Mouse (Mus musculus): ENCODE results near the gene 4932415D10Rik. TPM values are rescaled to one million over a fixed set of nuclear protein-coding genes. Genes with fewer than 3 reads are reported as not detected.
A peak's percentile ranks its signal among the peaks of the same experiment; 100 is the strongest.

4932415D10Rik gene
- total and polyA plus RNA-seq, 2 experiments, result not detected

DNA sequence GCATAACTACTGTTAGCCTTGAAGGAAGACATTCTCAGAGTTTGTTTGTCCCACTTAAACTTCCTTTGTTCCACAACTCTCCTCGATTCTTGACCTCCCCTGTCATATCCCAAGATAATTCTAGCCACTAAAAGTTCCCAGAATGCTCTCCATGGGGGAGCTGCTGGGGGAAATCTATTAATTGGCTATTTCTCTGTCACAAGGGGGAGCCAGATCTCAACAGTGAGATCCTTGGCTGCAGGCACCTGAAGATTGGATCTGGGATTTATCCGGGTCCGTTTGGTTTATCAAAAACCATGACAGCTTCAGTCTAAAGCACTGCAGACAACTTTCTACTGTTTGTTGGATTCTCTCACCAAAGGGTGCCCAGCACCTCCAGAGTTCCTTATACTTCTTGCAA lies 3.8 kb upstream of the 4932415D10Rik start:
- 52% methylated on average over 3 of the region's 3 CpGs for WGBS
- Histone ChIP-seq H3K79me2 (ENCODE audit: control insufficient read depth, insufficient read depth, low read length) (no peaks in the 10 kb centered on the region), H3K4me1 (ENCODE audit: control insufficient read depth, insufficient read depth, low read length) (no peaks in the 10 kb centered on the region), H3K9ac (ENCODE audit: low read depth, low read length) (no peak overlapping the region), H3K27me3 (ENCODE audit: control insufficient read depth, insufficient read depth, low read length) (no peaks in the 10 kb centered on the region), H3K36me3 (ENCODE audit: control insufficient read depth, insufficient read depth, low read length) (no peaks in the 10 kb centered on the region), H3K4me3 (ENCODE audit: insufficient read depth, low read depth, low read length) (no peak overlapping the region), H3K27ac (replicated peaks; ENCODE audit: insufficient read depth, low read depth, low read length) (no peak overlapping the region)
- no peak for DNase-seq (ENCODE audit: extremely low read depth, low read depth, low spot score)
- no peak for TF ChIP-seq POLR2A (IDR thresholded peaks at IDR 0.05; ENCODE audit: extremely low read depth, insufficient read depth, low read length)
- no peak for TF ChIP-seq CTCF (IDR thresholded peaks at IDR 0.05; ENCODE audit: low read depth, low read length)

DNA sequence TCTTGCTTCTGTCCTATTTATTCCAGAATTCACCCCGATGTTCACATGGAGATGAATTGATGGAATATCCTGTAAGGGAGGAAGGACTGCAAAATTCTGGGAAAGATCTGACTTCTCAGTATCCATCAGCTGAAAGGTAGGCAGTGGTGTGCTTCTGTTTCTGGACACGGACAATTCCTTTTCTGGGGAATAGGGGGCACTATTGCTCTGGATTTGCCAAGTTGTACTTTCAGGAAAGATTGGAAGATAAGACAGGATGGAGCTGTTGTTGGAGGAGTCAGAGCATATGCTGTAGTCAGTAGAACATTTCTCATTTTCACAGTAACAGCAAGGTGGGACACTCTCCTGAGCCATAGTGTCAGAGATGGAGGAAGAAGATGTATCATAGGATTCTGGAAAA lies 19.9 kb downstream of the 4932415D10Rik start:
- no peaks in the 10 kb centered on the region for H3K36me3 ChIP-seq (ENCODE audit: control insufficient read depth, insufficient read depth, low read length)

DNA sequence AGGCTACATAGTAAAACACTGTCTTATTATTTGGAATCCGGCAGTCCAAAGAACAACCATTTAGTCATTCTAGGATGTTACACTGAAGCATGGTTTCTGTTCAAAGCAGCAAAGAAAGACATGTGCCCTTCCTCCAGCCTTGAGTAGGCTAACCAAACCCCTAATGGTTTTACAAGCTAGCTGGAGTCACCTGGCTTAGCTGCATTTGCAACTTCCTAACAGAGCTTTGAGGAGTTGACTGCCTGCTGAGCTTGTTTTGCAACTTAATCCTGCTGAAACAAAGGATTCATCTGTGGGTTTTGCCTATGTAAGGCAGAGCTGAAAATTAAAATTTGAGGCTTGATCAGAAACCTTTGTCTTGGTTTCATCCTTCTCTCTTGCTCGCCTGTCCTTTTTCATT lies 59.1 kb downstream of the 4932415D10Rik start:
- Histone ChIP-seq H3K9ac (ENCODE audit: low read depth, low read length) (no peak overlapping the region), H3K36me3 (ENCODE audit: control insufficient read depth, insufficient read depth, low read length) (no peaks in the 10 kb centered on the region), H3K4me1 (ENCODE audit: control insufficient read depth, insufficient read depth, low read length) (no peaks in the 10 kb centered on the region), H3K27ac (replicated peaks; ENCODE audit: insufficient read depth, low read depth, low read length) (no peak overlapping the region), H3K27me3 (ENCODE audit: control insufficient read depth, insufficient read depth, low read length) (no peaks in the 10 kb centered on the region), H3K79me2 (ENCODE audit: control insufficient read depth, insufficient read depth, low read length) (no peaks in the 10 kb centered on the region), H3K4me3 (ENCODE audit: insufficient read depth, low read depth, low read length) (no peak overlapping the region)
- 75% methylated on average over 2 of the region's 2 CpGs for WGBS
- no peak for TF ChIP-seq CTCF (IDR thresholded peaks at IDR 0.05; ENCODE audit: low read depth, low read length)
- no peak for TF ChIP-seq POLR2A (IDR thresholded peaks at IDR 0.05; ENCODE audit: extremely low read depth, insufficient read depth, low read length)
- DNase-seq (ENCODE audit: extremely low read depth, low read depth, low spot score), result no peak

More for the DNA sequence above, 19.9 kb downstream of the 4932415D10Rik start:
- 49% methylated on average over 2 of the region's 2 CpGs for WGBS
- Histone ChIP-seq H3K4me1 (ENCODE audit: control insufficient read depth, insufficient read depth, low read length) (no peaks in the 10 kb centered on the region), H3K79me2 (ENCODE audit: control insufficient read depth, insufficient read depth, low read length) (no peaks in the 10 kb centered on the region), H3K27ac (replicated peaks; ENCODE audit: insufficient read depth, low read depth, low read length) (no peak overlapping the region), H3K9ac (ENCODE audit: low read depth, low read length) (no peak overlapping the region), H3K27me3 (ENCODE audit: control insufficient read depth, insufficient read depth, low read length) (no peaks in the 10 kb centered on the region), H3K4me3 (ENCODE audit: insufficient read depth, low read depth, low read length) (no peak overlapping the region)
- TF ChIP-seq POLR2A (IDR thresholded peaks at IDR 0.05; ENCODE audit: extremely low read depth, insufficient read depth, low read length) (no peak), CTCF (IDR thresholded peaks at IDR 0.05; ENCODE audit: low read depth, low read length) (no peak)
- no peak for DNase-seq (ENCODE audit: extremely low read depth, low read depth, low spot score)

DNA sequence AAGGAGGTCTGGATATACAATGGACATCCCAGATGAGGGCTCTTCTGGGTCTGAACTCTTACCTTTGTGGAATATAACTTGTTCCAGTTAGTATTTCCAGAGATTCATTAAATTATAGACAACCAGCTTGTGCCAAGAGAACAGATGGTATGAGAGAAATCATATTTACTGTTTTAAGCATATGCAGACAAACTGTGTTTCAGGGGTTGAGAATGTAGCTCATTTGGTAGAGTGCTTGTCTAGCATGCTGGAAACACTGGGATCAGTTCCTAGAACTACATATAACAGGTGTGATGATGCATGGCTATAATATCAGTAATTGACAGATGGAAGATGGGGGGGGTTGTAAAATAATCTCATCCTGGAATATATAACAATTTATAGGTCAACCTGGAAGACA lies 71.4 kb downstream of the 4932415D10Rik start:
- no peaks in the 10 kb centered on the region for H3K36me3 ChIP-seq (ENCODE audit: control insufficient read depth, insufficient read depth, low read length)
- peaks cover 5% of the 10 kb centered on the region; the same call in 1 of the 2 replicates for H3K4me1 ChIP-seq (ENCODE audit: control insufficient read depth, insufficient read depth, low read length)
- H3K27me3 ChIP-seq (ENCODE audit: control insufficient read depth, insufficient read depth, low read length), result no peaks in the 10 kb centered on the region
- no peak overlapping the region for H3K4me3 ChIP-seq (ENCODE audit: insufficient read depth, low read depth, low read length)
- no peak for DNase-seq (ENCODE audit: extremely low read depth, low read depth, low spot score)
- H3K9ac ChIP-seq (ENCODE audit: low read depth, low read length), result no peak overlapping the region
- H3K79me2 ChIP-seq (ENCODE audit: control insufficient read depth, insufficient read depth, low read length), result no peaks in the 10 kb centered on the region
- no peak for TF ChIP-seq POLR2A (IDR thresholded peaks at IDR 0.05; ENCODE audit: extremely low read depth, insufficient read depth, low read length)
- TF ChIP-seq CTCF (IDR thresholded peaks at IDR 0.05; ENCODE audit: low read depth, low read length), result no peak
- H3K27ac ChIP-seq (replicated peaks; ENCODE audit: insufficient read depth, low read depth, low read length), result no peak overlapping the region

DNA sequence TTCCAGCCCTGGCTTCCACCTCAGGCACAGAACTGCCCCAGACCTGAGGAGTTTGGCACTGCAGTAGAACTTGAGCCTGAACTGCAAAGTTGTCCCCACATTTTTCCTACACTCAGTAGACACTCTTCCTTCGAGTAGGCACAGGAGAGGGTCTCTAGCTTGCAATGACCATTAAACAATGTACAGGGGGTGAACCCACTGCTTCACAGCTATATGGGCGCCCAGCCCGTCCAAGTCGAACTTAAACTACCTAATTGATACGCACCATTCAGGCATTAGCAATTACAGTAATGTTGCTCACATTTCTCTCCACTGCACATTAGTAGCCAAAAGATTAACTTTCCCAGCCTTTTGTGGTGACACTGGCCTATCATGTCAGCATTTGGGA lies 75.0 kb downstream of the 4932415D10Rik start:
- Histone ChIP-seq H3K4me1 (ENCODE audit: control insufficient read depth, insufficient read depth, low read length) (peaks cover 5% of the 10 kb centered on the region; the same call in 1 of the 2 replicates), H3K36me3 (ENCODE audit: control insufficient read depth, insufficient read depth, low read length) (no peaks in the 10 kb centered on the region), H3K27ac (replicated peaks; ENCODE audit: insufficient read depth, low read depth, low read length) (no peak overlapping the region), H3K9ac (ENCODE audit: low read depth, low read length) (no peak overlapping the region), H3K27me3 (ENCODE audit: control insufficient read depth, insufficient read depth, low read length) (no peaks in the 10 kb centered on the region), H3K4me3 (ENCODE audit: insufficient read depth, low read depth, low read length) (peak overlapping the region; percentile 88; the same call in 1 of the 2 replicates), H3K79me2 (ENCODE audit: control insufficient read depth, insufficient read depth, low read length) (peaks cover 3% of the 10 kb centered on the region; the same call in 1 of the 2 replicates)
- no peak for TF ChIP-seq POLR2A (IDR thresholded peaks at IDR 0.05; ENCODE audit: extremely low read depth, insufficient read depth, low read length)
- no peak for TF ChIP-seq CTCF (IDR thresholded peaks at IDR 0.05; ENCODE audit: low read depth, low read length)
- WGBS, result 75% methylated on average over 5 of the region's 5 CpGs
- no peak for DNase-seq (ENCODE audit: extremely low read depth, low read depth, low spot score)

DNA sequence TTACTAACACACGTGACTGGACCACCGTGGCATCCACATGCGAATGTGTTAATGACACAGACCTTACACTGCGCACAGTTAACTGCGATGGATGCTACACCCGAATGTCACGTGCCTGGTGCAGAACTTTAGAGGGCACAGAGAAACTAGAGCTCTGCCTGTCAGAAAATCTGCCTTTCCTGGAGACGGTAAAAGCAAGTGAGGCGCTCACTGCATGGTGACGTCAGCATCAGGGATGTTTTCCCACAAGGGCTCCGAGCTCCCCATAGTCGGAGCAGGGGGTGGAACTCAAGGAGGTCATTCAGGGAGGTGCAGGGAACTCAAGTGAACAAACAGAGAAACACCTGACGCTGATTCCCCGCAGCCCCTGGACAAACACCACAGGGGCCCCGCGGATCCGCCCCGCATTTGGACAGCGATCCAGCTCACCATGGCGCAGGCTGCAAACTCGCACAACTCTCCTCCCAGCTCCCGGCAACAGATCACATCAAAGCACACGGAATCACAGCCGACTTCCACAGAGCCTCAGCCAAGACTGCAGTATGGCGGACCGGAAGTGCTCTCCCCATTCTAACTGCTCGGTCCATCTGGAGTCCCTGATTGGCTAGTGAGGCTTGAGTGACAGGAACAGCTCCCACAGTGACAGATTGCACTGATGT lies 75.5 kb downstream of the 4932415D10Rik start, which contains the start of gene Zfp938:
TSS of gene Zfp938 (minus strand) at position 539 of the 659 bp plus-strand sequence.
- Histone ChIP-seq H3K27ac (replicated peaks; ENCODE audit: insufficient read depth, low read depth, low read length) (no peak within 1 kb of the TSS), H3K4me3 (ENCODE audit: insufficient read depth, low read depth, low read length) (peak within 1 kb of the TSS; percentile 88), H3K79me2 (ENCODE audit: control insufficient read depth, insufficient read depth, low read length) (peaks cover 3% of the 10 kb centered on the region; the same call in 1 of the 2 replicates), H3K4me1 (ENCODE audit: control insufficient read depth, insufficient read depth, low read length) (peaks cover 5% of the 10 kb centered on the region; the same call in 1 of the 2 replicates), H3K9ac (ENCODE audit: low read depth, low read length) (peak within 1 kb of the TSS; percentile 82), H3K27me3 (ENCODE audit: control insufficient read depth, insufficient read depth, low read length) (no peaks in the 10 kb centered on the region), H3K36me3 (ENCODE audit: control insufficient read depth, insufficient read depth, low read length) (no peaks in the 10 kb centered on the region)
- peak; percentile 85 for DNase-seq (ENCODE audit: extremely low read depth, low read depth, low spot score)
- WGBS, result 3% methylated on average over 27 of the region's 27 CpGs
- no peak for TF ChIP-seq POLR2A (IDR thresholded peaks at IDR 0.05; ENCODE audit: extremely low read depth, insufficient read depth, low read length)
- TF ChIP-seq CTCF (IDR thresholded peaks at IDR 0.05; ENCODE audit: low read depth, low read length), result no peak

Other genes with a start within 250 kb of the 4932415D10Rik start
- gene BC024063, start 233.2 kb downstream of the 4932415D10Rik start, total RNA-seq (2014; rRNA removed), result 0.87 and 1.3 TPM in 2 replicates
- 0.06 TPM in 1 of 2 replicates, not detected in the other for gene BC024063, start 233.2 kb downstream of the 4932415D10Rik start, polyA plus RNA-seq (2012; rRNA removed)
- gene AU041133, start 188.6 kb downstream of the 4932415D10Rik start, total RNA-seq (2014; rRNA removed), result 2.6 and 3.4 TPM in 2 replicates
- 0.22 and 0.37 TPM in 2 replicates for gene AU041133, start 188.6 kb downstream of the 4932415D10Rik start, polyA plus RNA-seq (2012; rRNA removed)
- 4.1 and 7.1 TPM in 2 replicates for gene Zfp938, start 75.3 kb downstream of the 4932415D10Rik start, total RNA-seq (2014; rRNA removed)
- gene Zfp938, start 75.3 kb downstream of the 4932415D10Rik start, polyA plus RNA-seq (2012; rRNA removed), result 0.59 and 0.76 TPM in 2 replicates
- 1.2 and 1.9 TPM in 2 replicates for gene Gm4924, start 37.7 kb upstream of the 4932415D10Rik start, total RNA-seq (2014; rRNA removed)
- gene Gm4924, start 37.7 kb upstream of the 4932415D10Rik start, polyA plus RNA-seq (2012; rRNA removed), result 0.02 and 0.21 TPM in 2 replicates
- gene Gm1553, start 176.0 kb upstream of the 4932415D10Rik start, total RNA-seq (2014; rRNA removed), result not detected in 2 replicates
- not detected in 2 replicates for gene Gm1553, start 176.0 kb upstream of the 4932415D10Rik start, polyA plus RNA-seq (2012; rRNA removed)

Data from liver, adult 2 months (tissue).